Mouse (Mus musculus) spleen, adult 2 months (tissue): Measurements from ENCODE around the gene Dst.

Experiments
- CTCF ChIP-seq: fragments of 200-500 bp; IDR thresholded peaks from 2 replicates; pipeline ENCODE4 v1.5.1; 2011; ENCODE audit warnings: mild to moderate bottlenecking, inconsistent platforms; ENCODE audit not compliant: insufficient read depth, insufficient read length, insufficient replicate concordance; ENCODE audit errors: extremely low read depth
- POLR2A ChIP-seq: fragments of 200-500 bp; IDR thresholded peaks from 2 replicates; pipeline ENCODE4 v1.6.1; 2011; ENCODE audit warnings: low read depth, low read length, inconsistent platforms

DNA sequence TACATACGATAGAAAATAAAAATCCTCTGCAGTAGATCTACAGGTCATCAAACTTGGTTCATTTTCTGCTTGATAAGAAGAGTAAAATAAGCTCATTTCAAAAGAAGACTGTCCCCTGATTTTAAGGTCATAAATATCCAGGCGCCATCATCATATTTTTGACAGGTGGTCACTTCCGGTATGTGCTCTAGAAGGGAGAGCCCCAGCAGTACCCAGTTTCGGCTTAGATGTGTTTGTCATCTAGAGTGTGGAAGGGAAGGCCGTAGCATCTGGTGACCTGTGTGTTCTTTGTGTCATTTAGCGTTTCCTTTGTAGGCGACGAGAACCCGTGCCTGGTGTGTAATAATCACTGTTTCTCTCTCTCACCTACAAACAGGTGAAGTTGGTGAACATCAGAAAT, 209.0 kb downstream of the Dst start:
- TF ChIP-seq CTCF (no peak), POLR2A (no peak)
